Mouse (Mus musculus) limb, embryonic 11.5 days (tissue): ENCODE results near the gene Cdc25b. TPM values are rescaled to one million over a fixed set of nuclear protein-coding genes. Genes with fewer than 3 reads are reported as not detected.
"Not testable (repeated sequence)": the region's sequence is repeated elsewhere in the genome, so short reads cannot be mapped to it uniquely, and the experiment has no call there.

ENCODE experiments used
- ATAC-seq: fragments of 200-750 bp; cut with Nextera tagmentation; 2 replicates; pipeline ENCODE4 v1.8.0; 2017; ENCODE audit warnings: low read depth; ENCODE audit not compliant: insufficient number of reproducible peaks, low FRiP score, low TSS enrichment
- DNase-seq: peaks from one replicate; pipeline ENCODE4 v3.0.0-alpha.2; 2015; ENCODE audit warnings: low spot score
- H3K27ac ChIP-seq: fragments of 300-500 bp; sonication (generic); replicated peaks from 2 replicates; pipeline ENCODE4 v1.5.1; 2014; ENCODE audit warnings: low read depth, mild to moderate bottlenecking, low read length
- H3K27me3 ChIP-seq: fragments of 300-500 bp; sonication (generic); 2 replicates; pipeline ENCODE4 v1.6.1; 2014; ENCODE audit warnings: mild to moderate bottlenecking, low read length, mixed read lengths; ENCODE audit not compliant: control insufficient read depth, insufficient read depth
- H3K36me3 ChIP-seq: fragments of 300-500 bp; sonication (generic); 2 replicates; pipeline ENCODE4 v1.6.1; 2014; ENCODE audit warnings: mild to moderate bottlenecking, low read length, moderate library complexity, mixed read lengths; ENCODE audit not compliant: control insufficient read depth, insufficient read depth
- H3K4me1 ChIP-seq: fragments of 300-500 bp; sonication (generic); 2 replicates; pipeline ENCODE4 v1.6.1; 2014; ENCODE audit warnings: low read length, mixed read lengths; ENCODE audit not compliant: control insufficient read depth, insufficient read depth
- H3K4me2 ChIP-seq: fragments of 300-500 bp; sonication (generic); 2 replicates; pipeline ENCODE4 v1.6.1; 2014; ENCODE audit warnings: low read depth, mild to moderate bottlenecking, moderate library complexity; ENCODE audit not compliant: severe bottlenecking
- H3K4me3 ChIP-seq: fragments of 300-500 bp; sonication (generic); 2 replicates; pipeline ENCODE4 v1.5.1; 2014; ENCODE audit warnings: low read depth, low read length
- H3K9ac ChIP-seq: fragments of 300-500 bp; sonication (generic); 2 replicates; pipeline ENCODE4 v1.6.1; 2014; ENCODE audit warnings: mild to moderate bottlenecking, low read length
- H3K9me3 ChIP-seq: fragments of 300-500 bp; sonication (generic); 2 replicates; pipeline ENCODE4 v1.6.1; 2016; ENCODE audit warnings: low read length; ENCODE audit not compliant: control insufficient read depth
- WGBS: fragments of 180-500 bp; shearing (Covaris S2); extraction: QIAGEN DNeasy Blood & Tissue Kit; methylation state at CpG from one replicate; pipeline ENCODE4 v1.1.7; 2014; 5-methylcytosine and 5-hydroxymethylcytosine counted together
- polyA plus RNA-seq: library from polyadenylated mRNA; unstranded; fragments of >200 nt; fragmentation: Nextera tagmentation; extraction: Ambion mirVana; gene quantifications from 2 replicates; pipeline ENCODE4 v1.2.1, GENCODE M21; 2014

The Cdc25b gene
- polyA plus RNA-seq, 1 experiment from 2014 or later, result 48.7 TPM

DNA sequence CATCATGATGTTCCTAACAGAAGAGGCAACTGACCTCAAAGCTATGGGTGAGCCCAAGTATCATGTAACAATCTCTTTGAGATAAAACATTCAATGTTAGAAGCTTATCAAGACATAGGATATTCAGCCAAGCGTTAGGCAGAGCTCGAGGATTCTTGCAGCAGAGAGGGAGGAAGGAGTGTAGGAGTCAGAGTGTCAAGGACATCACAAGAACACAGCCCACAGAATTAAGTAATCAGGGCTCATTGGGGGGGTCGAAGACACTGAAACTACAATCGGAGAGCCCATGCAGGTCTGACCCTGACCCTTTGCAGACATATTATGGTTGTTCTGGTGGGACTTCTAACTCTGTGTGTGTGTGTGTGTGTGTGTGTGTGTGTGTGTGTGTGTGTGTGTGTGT lies 33.3 kb downstream of the Cdc25b start:
- no peaks in the 10 kb centered on the region for H3K4me1 ChIP-seq
- DNase-seq (no peak), ATAC-seq (no peak)
- no peak overlapping the region for H3K9ac ChIP-seq
- no peaks in the 10 kb centered on the region for H3K36me3 ChIP-seq
- no peak overlapping the region for H3K4me3 ChIP-seq
- H3K9me3 ChIP-seq, result no peaks in the 10 kb centered on the region
- WGBS, result 82% methylated on average over 4 of the region's 4 CpGs
- H3K27ac ChIP-seq, result no peak overlapping the region
- no peak overlapping the region for H3K4me2 ChIP-seq
- no peaks in the 10 kb centered on the region for H3K27me3 ChIP-seq

DNA sequence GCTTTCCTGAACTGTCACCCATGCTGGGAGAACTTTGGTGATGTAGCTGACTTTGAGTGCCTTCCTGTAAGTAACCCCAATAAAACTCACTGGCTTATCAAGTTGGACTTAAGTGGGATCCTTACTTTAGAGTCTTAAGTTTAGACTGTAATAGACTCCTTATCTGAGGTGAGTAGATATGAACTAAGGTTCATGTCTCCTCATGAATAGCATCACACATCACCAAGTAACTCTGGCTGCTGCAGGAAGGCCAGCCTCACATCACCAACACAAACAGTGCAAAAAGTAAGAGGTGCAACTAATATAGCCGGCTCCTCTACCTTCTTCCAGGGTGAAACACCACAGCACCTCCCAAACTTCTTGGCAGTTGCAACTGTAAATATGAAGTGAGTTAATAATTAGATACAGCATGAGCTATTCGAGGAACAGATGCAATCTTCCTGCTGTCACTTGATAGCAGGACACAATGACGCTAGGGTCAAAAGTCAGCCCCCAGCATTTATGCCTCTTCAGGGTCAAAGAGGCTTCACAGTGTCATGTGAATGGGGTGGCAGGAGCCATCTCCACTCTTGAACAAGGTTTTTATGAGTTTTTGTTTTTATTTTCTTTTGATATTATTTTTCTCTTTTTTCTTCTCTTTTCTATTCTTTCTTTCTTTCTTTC lies 35.2 kb downstream of the Cdc25b start:
- no peaks in the 10 kb centered on the region for H3K9me3 ChIP-seq
- no peaks in the 10 kb centered on the region for H3K36me3 ChIP-seq
- no peaks in the 10 kb centered on the region for H3K27me3 ChIP-seq
- no peaks in the 10 kb centered on the region for H3K4me1 ChIP-seq
- ATAC-seq, result no peak
- WGBS, result 81% methylated on average over 3 of the region's 3 CpGs
- no peak overlapping the region for H3K4me2 ChIP-seq
- H3K9ac ChIP-seq, result no peak overlapping the region
- DNase-seq, result no peak
- H3K27ac ChIP-seq, result no peak overlapping the region
- no peak overlapping the region for H3K4me3 ChIP-seq

DNA sequence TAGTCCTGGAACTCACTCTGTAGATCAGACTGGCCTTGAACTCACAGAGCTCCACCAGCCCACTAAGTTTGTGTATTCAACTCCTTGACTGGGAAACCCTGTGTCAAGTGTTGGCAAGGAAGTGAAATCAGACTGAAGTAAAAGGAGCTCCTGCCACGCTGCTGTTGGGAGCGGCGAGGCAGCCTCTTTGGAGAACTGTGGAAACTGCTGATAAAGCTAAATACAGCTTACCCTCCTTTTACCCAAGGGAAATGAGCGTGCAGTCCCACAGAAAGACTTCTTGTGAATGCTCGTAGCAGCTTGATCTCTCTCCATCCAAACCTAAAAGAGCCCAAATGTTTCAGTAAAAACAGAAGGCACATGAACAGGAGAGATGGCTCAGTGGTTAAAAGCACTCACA lies 35.8 kb downstream of the Cdc25b start:
- Histone ChIP-seq H3K36me3 (no peaks in the 10 kb centered on the region), H3K27me3 (no peaks in the 10 kb centered on the region), H3K27ac (no peak overlapping the region), H3K4me3 (no peak overlapping the region), H3K4me2 (no peak overlapping the region), H3K4me1 (no peaks in the 10 kb centered on the region), H3K9ac (no peak overlapping the region), H3K9me3 (no peaks in the 10 kb centered on the region)
- DNase-seq (no peak), ATAC-seq (no peak)
- 74% methylated on average over 5 of the region's 5 CpGs for WGBS

DNA sequence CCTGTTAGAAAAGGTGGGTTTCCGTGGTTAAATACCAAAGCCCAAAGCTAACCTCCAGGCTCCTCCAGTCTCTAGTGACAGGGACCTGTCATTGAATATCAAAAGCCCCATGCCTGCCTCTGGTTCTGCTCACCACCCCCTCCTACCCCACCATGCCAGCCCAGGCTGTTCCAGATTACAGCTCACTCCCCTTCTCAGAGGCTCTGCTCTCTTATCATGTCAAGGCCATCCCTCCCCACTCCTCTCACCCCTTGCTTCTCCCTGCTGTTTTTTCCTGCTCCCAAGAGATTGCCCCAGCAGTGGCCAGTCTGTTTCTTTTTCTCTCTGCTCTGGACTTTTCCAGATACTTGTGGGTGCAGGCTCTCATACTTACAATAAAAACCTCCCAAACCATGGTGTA lies 36.8 kb downstream of the Cdc25b start:
- 74% methylated on average over 1 of the region's 1 CpGs for WGBS
- H3K4me1 ChIP-seq, result no peaks in the 10 kb centered on the region
- H3K9me3 ChIP-seq, result no peaks in the 10 kb centered on the region
- H3K9ac ChIP-seq, result no peak overlapping the region
- H3K36me3 ChIP-seq, result no peaks in the 10 kb centered on the region
- no peak overlapping the region for H3K4me2 ChIP-seq
- no peak overlapping the region for H3K27ac ChIP-seq
- ATAC-seq (no peak), DNase-seq (no peak)
- H3K27me3 ChIP-seq, result no peaks in the 10 kb centered on the region
- H3K4me3 ChIP-seq, result no peak overlapping the region

DNA sequence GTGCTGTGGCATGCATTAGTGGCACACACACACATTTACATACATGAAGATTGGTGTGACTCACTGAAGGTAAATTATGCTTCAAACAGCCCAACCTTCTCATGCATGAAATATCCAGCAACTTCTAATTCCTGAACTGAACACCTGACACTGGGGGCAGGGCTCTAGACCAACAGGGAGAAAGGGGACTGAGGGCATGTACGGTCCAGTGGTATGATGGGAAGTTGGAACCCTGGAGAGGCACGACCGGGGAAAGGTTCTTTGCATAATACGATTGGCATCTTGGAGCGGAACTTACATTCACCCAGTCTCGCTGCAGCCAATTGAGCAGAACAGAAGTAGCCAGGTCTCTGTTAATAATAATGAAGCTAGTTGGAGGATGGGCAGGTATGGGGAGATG lies 38.4 kb downstream of the Cdc25b start:
- ATAC-seq, result no peak

DNA sequence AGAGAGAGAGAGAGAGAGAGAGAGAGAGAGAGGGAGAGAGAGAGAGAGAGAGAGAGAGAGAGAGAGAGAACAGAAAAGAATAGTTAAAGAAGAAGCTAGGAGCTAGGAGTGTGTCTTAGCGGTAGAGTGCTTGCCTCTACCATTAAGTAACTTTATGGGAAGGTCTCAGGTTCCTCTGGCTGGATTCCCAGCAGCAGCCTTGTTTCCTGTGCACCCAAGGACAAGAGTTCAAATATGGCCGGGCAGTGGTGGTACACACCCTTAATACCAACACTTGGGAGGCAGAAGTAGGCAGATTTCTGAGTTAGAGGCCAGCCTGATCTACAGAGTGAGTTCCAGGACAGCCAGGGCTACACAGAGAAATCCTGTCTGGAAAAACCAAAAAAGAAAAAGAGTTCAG lies 39.9 kb downstream of the Cdc25b start:
- H3K36me3 ChIP-seq, H3K9me3 ChIP-seq, H3K27me3 ChIP-seq, H3K27ac ChIP-seq, H3K4me3 ChIP-seq, ATAC-seq, H3K4me2 ChIP-seq, H3K4me1 ChIP-seq, H3K9ac ChIP-seq, DNase-seq: not testable (repeated sequence)
- 70% methylated on average over 2 of the region's 2 CpGs for WGBS

More for the DNA sequence above, 38.4 kb downstream of the Cdc25b start:
- WGBS, result 91% methylated on average over 6 of the region's 6 CpGs
- no peaks in the 10 kb centered on the region for H3K4me1 ChIP-seq
- no peaks in the 10 kb centered on the region for H3K27me3 ChIP-seq
- H3K36me3 ChIP-seq, result no peaks in the 10 kb centered on the region
- DNase-seq, result no peak
- H3K9me3 ChIP-seq, result no peaks in the 10 kb centered on the region
- no peak overlapping the region for H3K9ac ChIP-seq
- no peak overlapping the region for H3K4me2 ChIP-seq
- H3K27ac ChIP-seq, result no peak overlapping the region
- no peak overlapping the region for H3K4me3 ChIP-seq

DNA sequence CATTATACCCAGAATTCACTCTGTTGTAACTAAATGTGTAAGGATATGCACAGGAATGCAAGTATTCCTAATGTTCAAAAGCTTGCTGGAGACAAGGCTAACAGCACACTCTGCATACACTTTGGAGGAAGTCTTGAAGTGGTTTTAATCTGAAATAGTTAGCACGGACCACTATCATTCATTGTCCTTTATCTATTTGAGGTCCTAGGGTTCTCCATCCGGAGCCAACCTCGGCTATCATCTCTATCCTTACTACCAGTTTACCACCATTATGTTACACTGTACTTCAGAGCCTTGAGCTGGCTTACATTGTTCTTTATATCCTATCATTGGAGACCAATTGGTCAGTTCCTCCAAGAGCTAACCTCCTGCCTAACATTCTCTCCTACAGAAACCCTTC lies 40.5 kb downstream of the Cdc25b start:
- Histone ChIP-seq H3K9ac (no peak overlapping the region), H3K4me1 (no peaks in the 10 kb centered on the region), H3K36me3 (no peaks in the 10 kb centered on the region), H3K4me3 (no peak overlapping the region), H3K9me3 (no peaks in the 10 kb centered on the region), H3K27ac (no peak overlapping the region), H3K4me2 (no peak overlapping the region), H3K27me3 (no peaks in the 10 kb centered on the region)
- WGBS, result 94% methylated on average over 3 of the region's 3 CpGs
- ATAC-seq (no peak), DNase-seq (no peak)

DNA sequence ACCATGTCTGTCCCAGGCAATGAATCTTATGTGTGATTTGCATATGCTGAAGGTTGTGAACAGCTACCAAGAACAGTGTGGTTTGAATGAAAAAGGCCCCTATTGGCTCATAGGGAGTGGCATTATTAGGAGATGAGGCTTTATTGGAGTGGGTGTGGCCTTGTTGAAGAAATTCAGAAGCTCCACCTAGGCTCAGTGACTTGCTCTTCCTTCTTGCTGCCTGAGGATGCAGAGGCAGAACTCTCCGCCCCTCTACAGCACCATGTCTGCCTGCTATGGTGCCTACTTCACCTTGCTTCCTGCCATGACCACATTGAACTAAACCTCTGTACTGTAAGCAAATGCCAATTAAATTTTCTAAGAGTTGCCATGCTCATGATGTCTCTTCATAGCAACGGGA lies 45.8 kb downstream of the Cdc25b start:
- no peaks in the 10 kb centered on the region for H3K36me3 ChIP-seq
- DNase-seq, result no peak
- no peak overlapping the region for H3K4me3 ChIP-seq
- H3K4me1 ChIP-seq, result peaks cover 2% of the 10 kb centered on the region
- no peaks in the 10 kb centered on the region for H3K27me3 ChIP-seq
- no peak overlapping the region for H3K9ac ChIP-seq
- no peak for ATAC-seq
- no peak overlapping the region for H3K27ac ChIP-seq
- WGBS, result 88% methylated on average over 2 of the region's 2 CpGs
- no peak overlapping the region for H3K4me2 ChIP-seq
- no peaks in the 10 kb centered on the region for H3K9me3 ChIP-seq
